Mouse (Mus musculus) limb, embryonic 15.5 days (tissue): ENCODE measurements at regions not wholly inside any gene's neighbourhood (a gene's known extent, or its start where the extent isn't known, plus 50 kb on each side); places are given as distances from the start of the nearest gene placed in this dataset.

Experiments
- ATAC-seq: fragments of 200-750 bp; cut with Nextera tagmentation; 2 replicates; pipeline ENCODE4 v1.8.0; 2017; ENCODE audit warnings: low read depth, moderate TSS enrichment; ENCODE audit not compliant: insufficient number of reproducible peaks, low FRiP score, low TSS enrichment
- H3K27ac ChIP-seq: fragments of 300-500 bp; sonication (generic); 2 replicates; pipeline ENCODE4 v1.5.1; 2015; ENCODE audit warnings: moderate library complexity, mild to moderate bottlenecking, inconsistent platforms
- H3K27me3 ChIP-seq: fragments of 300-500 bp; sonication (generic); 2 replicates; pipeline ENCODE4 v1.6.1; 2015; ENCODE audit warnings: inconsistent platforms
- H3K36me3 ChIP-seq: fragments of 300-500 bp; sonication (generic); 2 replicates; pipeline ENCODE4 v1.6.1; 2015; ENCODE audit warnings: inconsistent platforms
- H3K4me1 ChIP-seq: fragments of 300-500 bp; sonication (generic); 2 replicates; pipeline ENCODE4 v1.6.1; 2015; ENCODE audit warnings: inconsistent platforms
- H3K4me2 ChIP-seq: fragments of 300-500 bp; sonication (generic); 2 replicates; pipeline ENCODE4 v1.6.1; 2015; ENCODE audit warnings: mild to moderate bottlenecking, inconsistent platforms
- H3K4me3 ChIP-seq: fragments of 300-500 bp; sonication (generic); 2 replicates; pipeline ENCODE4 v1.5.1; 2015; ENCODE audit warnings: mild to moderate bottlenecking, inconsistent platforms
- H3K9ac ChIP-seq: fragments of 300-500 bp; sonication (generic); 2 replicates; pipeline ENCODE4 v1.6.1; 2015; ENCODE audit warnings: inconsistent platforms
- H3K9me3 ChIP-seq: fragments of 300-500 bp; sonication (generic); 2 replicates; pipeline ENCODE4 v1.6.1; 2016; ENCODE audit warnings: inconsistent platforms
- WGBS: fragments of 180-500 bp; shearing (Covaris S2); methylation state at CpG from one replicate; pipeline ENCODE4 v1.1.7; 2015; 5-methylcytosine and 5-hydroxymethylcytosine counted together

- H3K27ac ChIP-seq, result no peak overlapping the region
- no peak for ATAC-seq
- no peak overlapping the region for H3K4me3 ChIP-seq
- H3K4me1 ChIP-seq, result no peaks in the 10 kb centered on the region
- no peaks in the 10 kb centered on the region for H3K9me3 ChIP-seq
- no peaks in the 10 kb centered on the region for H3K27me3 ChIP-seq
- no peak overlapping the region for H3K9ac ChIP-seq
- no peak overlapping the region for H3K4me2 ChIP-seq
- no peaks in the 10 kb centered on the region for H3K36me3 ChIP-seq
- 90% methylated on average over 2 of the region's 2 CpGs for WGBS
Measured at GRCm38 (mm10) chr1:71853212-71853611, 200.2 kb upstream of the Fn1 start.

DNA sequence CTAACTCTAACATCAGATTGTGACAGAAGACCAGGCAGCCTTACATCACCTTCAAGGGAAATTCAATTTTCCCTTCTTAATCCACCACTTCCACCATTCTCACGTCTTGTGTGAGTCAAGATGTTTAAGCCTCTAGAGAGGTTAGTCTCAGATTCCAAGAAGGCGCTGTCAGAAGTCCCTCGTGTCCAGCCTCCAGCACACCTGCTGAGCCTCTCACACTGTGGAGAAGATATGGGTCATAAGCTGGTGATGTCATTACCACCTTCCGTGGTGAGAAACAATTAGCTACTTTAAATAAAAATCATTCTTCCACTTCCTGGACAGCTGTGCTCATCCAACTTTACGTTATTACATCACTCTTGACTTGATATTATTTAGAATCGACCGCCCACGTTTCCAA is 198.3 kb upstream of the Fn1 start:
- no peak for ATAC-seq
- Histone ChIP-seq H3K36me3 (no peaks in the 10 kb centered on the region), H3K27ac (no peak overlapping the region), H3K9me3 (no peaks in the 10 kb centered on the region), H3K4me2 (no peak overlapping the region), H3K27me3 (no peaks in the 10 kb centered on the region), H3K9ac (no peak overlapping the region), H3K4me3 (no peak overlapping the region), H3K4me1 (no peaks in the 10 kb centered on the region)
- WGBS, result 76% methylated on average over 8 of the region's 8 CpGs

- no peak overlapping the region for H3K9ac ChIP-seq
- no peak for ATAC-seq
- H3K4me2 ChIP-seq, result no peak overlapping the region
- H3K9me3 ChIP-seq, result no peaks in the 10 kb centered on the region
- 93% methylated on average over 5 of the region's 5 CpGs for WGBS
- H3K27ac ChIP-seq, result no peak overlapping the region
- no peak overlapping the region for H3K4me3 ChIP-seq
- H3K4me1 ChIP-seq, result peaks cover 6% of the 10 kb centered on the region
- no peaks in the 10 kb centered on the region for H3K27me3 ChIP-seq
- H3K36me3 ChIP-seq, result no peaks in the 10 kb centered on the region
Measured at GRCm38 (mm10) chr1:71848656-71849055, 195.7 kb upstream of the Fn1 start.

GRCm38 (mm10) chr1:71844938-71845685 is 192.1 kb upstream of the Fn1 start:
- Histone ChIP-seq H3K36me3 (no peaks in the 10 kb centered on the region), H3K4me1 (peaks cover 6% of the 10 kb centered on the region), H3K9me3 (no peaks in the 10 kb centered on the region), H3K27ac (peak overlapping the region; percentile 57), H3K9ac (no peak overlapping the region), H3K4me3 (peak overlapping the region; percentile 2; the same call in 1 of the 2 replicates), H3K4me2 (peak overlapping the region; percentile 29), H3K27me3 (no peaks in the 10 kb centered on the region)
- 19% methylated on average over 16 of the region's 16 CpGs for WGBS
- peak; percentile 55; the same call in 1 of the 2 replicates for ATAC-seq

GRCm38 (mm10) chr1:71837764-71838163 is 184.8 kb upstream of the Fn1 start:
- H3K9me3 ChIP-seq, result no peaks in the 10 kb centered on the region
- H3K4me3 ChIP-seq, result peak overlapping the region; percentile 11; the same call in 1 of the 2 replicates
- H3K36me3 ChIP-seq, result no peaks in the 10 kb centered on the region
- H3K4me2 ChIP-seq, result peak overlapping the region; percentile 36
- ATAC-seq, result no peak
- WGBS, result 17% methylated on average over 12 of the region's 12 CpGs
- H3K4me1 ChIP-seq, result peaks cover 13% of the 10 kb centered on the region
- H3K27me3 ChIP-seq, result no peaks in the 10 kb centered on the region
- H3K9ac ChIP-seq, result no peak overlapping the region
- H3K27ac ChIP-seq, result no peak overlapping the region

- ATAC-seq, result no peak
- Histone ChIP-seq H3K36me3 (no peaks in the 10 kb centered on the region), H3K27me3 (no peaks in the 10 kb centered on the region), H3K27ac (no peak overlapping the region), H3K4me3 (peak overlapping the region; percentile 10; the same call in 1 of the 2 replicates), H3K4me1 (peaks cover 13% of the 10 kb centered on the region), H3K9ac (no peak overlapping the region), H3K9me3 (no peaks in the 10 kb centered on the region), H3K4me2 (peak overlapping the region; percentile 36)
- 28% methylated on average over 20 of the region's 20 CpGs for WGBS
Measured at GRCm38 (mm10) chr1:71837039-71837648, 184.1 kb upstream of the Fn1 start.

DNA sequence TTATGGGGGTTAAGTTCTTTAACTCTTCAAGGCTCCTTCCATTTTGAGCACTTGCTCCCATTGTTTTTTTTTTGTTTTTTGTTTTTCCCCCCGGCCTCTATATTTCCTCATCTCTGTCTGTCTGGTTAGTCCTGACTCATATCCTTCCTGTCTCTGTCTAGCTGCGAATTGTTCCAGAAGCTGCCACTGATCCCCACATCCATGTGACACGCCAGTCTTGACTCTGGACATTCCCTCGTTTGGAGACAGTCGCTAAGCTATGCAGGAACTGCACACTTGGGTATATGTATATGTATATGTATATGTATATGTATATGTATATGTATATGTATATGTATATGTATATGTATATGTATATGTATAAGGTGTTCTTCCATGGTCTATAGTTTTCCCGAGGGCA is 177.4 kb upstream of the Fn1 start:
- H3K4me2 ChIP-seq, result no peak overlapping the region
- WGBS, result 82% methylated on average over 6 of the region's 6 CpGs
- H3K36me3 ChIP-seq, result no peaks in the 10 kb centered on the region
- H3K27ac ChIP-seq, result no peak overlapping the region
- no peaks in the 10 kb centered on the region for H3K4me1 ChIP-seq
- no peaks in the 10 kb centered on the region for H3K9me3 ChIP-seq
- no peak for ATAC-seq
- no peak overlapping the region for H3K4me3 ChIP-seq
- H3K27me3 ChIP-seq, result no peaks in the 10 kb centered on the region
- H3K9ac ChIP-seq, result no peak overlapping the region

DNA sequence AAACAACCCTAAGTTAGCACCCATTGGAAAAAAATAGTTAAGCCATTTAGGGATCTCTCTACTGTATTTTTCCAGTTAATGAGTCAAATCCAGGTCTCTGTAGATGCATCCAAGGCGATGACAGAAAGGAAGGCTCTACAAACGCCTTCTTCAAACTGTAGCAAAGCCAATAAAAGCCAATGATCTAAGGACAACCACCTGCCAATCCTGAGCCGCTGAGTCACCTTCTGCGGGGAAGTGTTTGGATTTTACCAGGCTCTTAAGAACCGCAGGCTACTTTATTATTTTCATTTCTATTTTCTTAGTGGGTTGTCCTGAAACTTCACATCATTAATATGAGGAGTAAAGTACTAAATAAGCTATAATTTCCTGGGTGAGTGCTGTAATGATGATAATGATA is 171.4 kb upstream of the Fn1 start:
- Histone ChIP-seq H3K36me3 (no peaks in the 10 kb centered on the region), H3K9me3 (no peaks in the 10 kb centered on the region), H3K27ac (no peak overlapping the region), H3K4me2 (no peak overlapping the region), H3K4me3 (no peak overlapping the region), H3K9ac (no peak overlapping the region), H3K27me3 (no peaks in the 10 kb centered on the region), H3K4me1 (no peaks in the 10 kb centered on the region)
- ATAC-seq, result no peak
- WGBS, result 68% methylated on average over 5 of the region's 5 CpGs

- ATAC-seq, result no peak
- 77% methylated on average over 3 of the region's 3 CpGs for WGBS
- Histone ChIP-seq H3K4me1 (no peaks in the 10 kb centered on the region), H3K9ac (no peak overlapping the region), H3K27me3 (no peaks in the 10 kb centered on the region), H3K4me2 (no peak overlapping the region), H3K9me3 (no peaks in the 10 kb centered on the region), H3K27ac (no peak overlapping the region), H3K4me3 (no peak overlapping the region), H3K36me3 (no peaks in the 10 kb centered on the region)
Measured at GRCm38 (mm10) chr1:71822123-71822522, 169.1 kb upstream of the Fn1 start.

DNA sequence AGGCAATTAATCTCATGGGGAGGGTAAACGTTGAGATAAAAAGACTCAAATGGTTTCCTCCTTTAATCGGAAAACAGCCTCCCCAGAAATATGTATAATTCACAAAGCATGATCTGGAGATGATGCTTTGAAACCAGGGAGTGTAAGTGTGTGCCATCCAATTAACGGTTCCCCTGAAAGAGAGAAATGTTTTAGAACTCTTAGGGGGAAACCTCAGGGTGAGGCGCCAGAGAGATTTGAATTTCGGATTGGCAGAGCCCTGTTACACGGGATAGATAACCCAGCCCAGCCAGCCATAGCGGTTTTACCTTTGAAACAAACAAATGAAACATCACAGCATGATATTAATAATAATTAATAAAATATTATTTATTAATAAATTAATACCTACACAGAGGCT is 168.1 kb upstream of the Fn1 start:
- H3K4me1 ChIP-seq, result no peaks in the 10 kb centered on the region
- no peak overlapping the region for H3K4me3 ChIP-seq
- H3K36me3 ChIP-seq, result no peaks in the 10 kb centered on the region
- H3K27ac ChIP-seq, result no peak overlapping the region
- no peaks in the 10 kb centered on the region for H3K27me3 ChIP-seq
- no peak overlapping the region for H3K4me2 ChIP-seq
- WGBS, result 79% methylated on average over 7 of the region's 7 CpGs
- H3K9ac ChIP-seq, result no peak overlapping the region
- no peak for ATAC-seq
- no peaks in the 10 kb centered on the region for H3K9me3 ChIP-seq

DNA sequence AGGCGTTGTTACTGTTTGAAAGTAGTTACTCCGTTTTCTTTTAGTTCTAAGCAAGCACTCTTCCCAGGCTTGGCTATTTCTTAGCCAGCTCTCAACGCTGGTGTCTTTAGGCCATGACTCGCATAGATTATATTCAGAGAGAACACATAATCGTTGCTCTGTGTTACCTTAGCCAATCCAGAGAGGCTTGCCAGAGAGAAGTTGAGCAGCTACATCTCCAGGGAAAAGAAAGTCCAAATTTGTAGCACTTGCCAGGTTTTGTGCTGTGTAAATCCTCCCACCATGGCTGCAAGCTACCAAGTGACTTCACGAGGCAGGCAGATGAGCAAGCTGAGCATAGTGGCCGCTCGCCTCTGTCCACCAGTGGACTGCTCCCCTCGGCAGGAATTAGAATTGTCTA is 163.3 kb upstream of the Fn1 start:
- Histone ChIP-seq H3K4me3 (no peak overlapping the region), H3K36me3 (no peaks in the 10 kb centered on the region), H3K4me2 (no peak overlapping the region), H3K9me3 (no peaks in the 10 kb centered on the region), H3K4me1 (peaks cover 2% of the 10 kb centered on the region; the same call in 1 of the 2 replicates), H3K27ac (no peak overlapping the region), H3K9ac (no peak overlapping the region), H3K27me3 (no peaks in the 10 kb centered on the region)
- no peak for ATAC-seq
- 69% methylated on average over 9 of the region's 9 CpGs for WGBS

- H3K9me3 ChIP-seq, result no peaks in the 10 kb centered on the region
- ATAC-seq, result no peak
- H3K4me2 ChIP-seq, result no peak overlapping the region
- H3K27ac ChIP-seq, result no peak overlapping the region
- H3K4me1 ChIP-seq, result peaks cover 2% of the 10 kb centered on the region; the same call in 1 of the 2 replicates
- no peak overlapping the region for H3K9ac ChIP-seq
- no peaks in the 10 kb centered on the region for H3K27me3 ChIP-seq
- no peak overlapping the region for H3K4me3 ChIP-seq
- H3K36me3 ChIP-seq, result no peaks in the 10 kb centered on the region
- WGBS, result 79% methylated on average over 4 of the region's 4 CpGs
Measured at GRCm38 (mm10) chr1:71814141-71814540, 161.1 kb upstream of the Fn1 start.
